Mouse (Mus musculus) erythroblast, embryonic 14.5 days (primary cell): ENCODE measurements around the gene Cdc73.

ENCODE experiments used
- GATA1 ChIP-seq: IDR thresholded peaks from 2 replicates; pipeline ENCODE4 v1.6.1; 2012; ENCODE audit warnings: low read length, inconsistent platforms, mixed read lengths
- TAL1 ChIP-seq: IDR thresholded peaks from 3 replicates; pipeline ENCODE4 v1.6.1; 2012; ENCODE audit warnings: low read length, inconsistent platforms, mixed read lengths

GRCm38 (mm10) chr1:143701736-143702135, 957 bp downstream of the Cdc73 start:
- TF ChIP-seq TAL1 (no peak), GATA1 (no peak)
